Mouse (Mus musculus) spleen, postnatal 14 days (tissue): ENCODE data around the gene 1500009L16Rik.

Source experiments
- DNase-seq, 2 experiments: peaks; one replicate each; pipeline ENCODE4 v3.0.0; 2021 to 2022; ENCODE audit warnings: low spot score in 2 of 2

1500009L16Rik gene

GRCm38 (mm10) chr10:83758732-83759131 lies 36.1 kb downstream of the 1500009L16Rik start:
- no peak for DNase-seq

- DNase-seq: no peak
These were observed 37.9 kb downstream of the 1500009L16Rik start for GRCm38 (mm10) chr10:83760535-83760934.

GRCm38 (mm10) chr10:83763891-83764290 lies 41.2 kb downstream of the 1500009L16Rik start:
- no peak for DNase-seq

GRCm38 (mm10) chr10:83766882-83767281 lies 44.2 kb downstream of the 1500009L16Rik start:
- no peak for DNase-seq

GRCm38 (mm10) chr10:83776272-83776878 lies 53.7 kb downstream of the 1500009L16Rik start:
- peak in 1 of 2 experiments; percentile 17 for DNase-seq

- no peak for DNase-seq
These were observed 54.6 kb downstream of the 1500009L16Rik start for GRCm38 (mm10) chr10:83777253-83777652.

GRCm38 (mm10) chr10:83781854-83782253 lies 59.2 kb downstream of the 1500009L16Rik start:
- no peak for DNase-seq

- no peak for DNase-seq
These were observed 59.9 kb downstream of the 1500009L16Rik start for GRCm38 (mm10) chr10:83782371-83783120.

- DNase-seq: no peak
These were observed 62.3 kb downstream of the 1500009L16Rik start for GRCm38 (mm10) chr10:83785003-83785402.

- no peak for DNase-seq
These were observed 63.1 kb downstream of the 1500009L16Rik start for GRCm38 (mm10) chr10:83785627-83786392.

- DNase-seq: no peak
These were observed 72.4 kb downstream of the 1500009L16Rik start for GRCm38 (mm10) chr10:83795088-83795487.

GRCm38 (mm10) chr10:83795500-83795899 lies 72.8 kb downstream of the 1500009L16Rik start:
- DNase-seq: no peak

GRCm38 (mm10) chr10:83804021-83804420 lies 81.4 kb downstream of the 1500009L16Rik start:
- DNase-seq: no peak

- DNase-seq: no peak
These were observed 82.6 kb downstream of the 1500009L16Rik start for GRCm38 (mm10) chr10:83805201-83805718.

GRCm38 (mm10) chr10:83807251-83807650 lies 84.6 kb downstream of the 1500009L16Rik start:
- no peak for DNase-seq
